Mouse (Mus musculus): ENCODE data around the gene Acad10. TPM values are rescaled to one million over a fixed set of nuclear protein-coding genes. Genes with fewer than 3 reads are reported as not detected.
A peak's percentile ranks its signal among the peaks of the same experiment; 100 is the strongest.
"Not testable (repeated sequence)": the region's sequence is repeated elsewhere in the genome, so short reads cannot be mapped to it uniquely, and the experiment has no call there.

Acad10 gene
- polyA plus RNA-seq, 1 experiment: 2.8 TPM

DNA sequence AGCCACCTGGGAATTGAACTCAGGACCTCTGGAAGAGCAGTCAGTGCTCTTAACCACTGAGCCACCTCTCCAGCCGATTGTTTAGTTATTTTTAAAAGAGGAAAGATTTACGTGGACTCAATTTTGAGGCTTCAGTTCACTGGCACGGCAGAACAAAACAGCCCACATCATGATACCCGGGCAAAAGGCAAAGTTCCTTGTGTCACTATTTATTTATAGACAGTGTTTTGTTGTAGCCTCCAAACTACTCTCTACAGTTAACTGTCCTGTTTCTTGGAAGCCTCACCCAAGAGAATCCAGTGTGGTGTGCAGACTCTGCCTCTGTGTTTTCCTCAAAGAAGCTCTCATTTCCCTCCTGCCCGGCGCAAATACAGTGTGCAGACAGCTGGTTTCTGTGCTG, 48.3 kb downstream of the Acad10 start:
- TF ChIP-seq POLR2A (IDR thresholded peaks at IDR 0.05; ENCODE audit: borderline replicate concordance, extremely low read depth, insufficient read depth, insufficient read length, poor library complexity, severe bottlenecking) (no peak), CTCF (IDR thresholded peaks at IDR 0.05; ENCODE audit: borderline replicate concordance, extremely low read depth, insufficient read depth, insufficient read length) (no peak)
- DNase-seq (ENCODE audit: low read depth): no peak

DNA sequence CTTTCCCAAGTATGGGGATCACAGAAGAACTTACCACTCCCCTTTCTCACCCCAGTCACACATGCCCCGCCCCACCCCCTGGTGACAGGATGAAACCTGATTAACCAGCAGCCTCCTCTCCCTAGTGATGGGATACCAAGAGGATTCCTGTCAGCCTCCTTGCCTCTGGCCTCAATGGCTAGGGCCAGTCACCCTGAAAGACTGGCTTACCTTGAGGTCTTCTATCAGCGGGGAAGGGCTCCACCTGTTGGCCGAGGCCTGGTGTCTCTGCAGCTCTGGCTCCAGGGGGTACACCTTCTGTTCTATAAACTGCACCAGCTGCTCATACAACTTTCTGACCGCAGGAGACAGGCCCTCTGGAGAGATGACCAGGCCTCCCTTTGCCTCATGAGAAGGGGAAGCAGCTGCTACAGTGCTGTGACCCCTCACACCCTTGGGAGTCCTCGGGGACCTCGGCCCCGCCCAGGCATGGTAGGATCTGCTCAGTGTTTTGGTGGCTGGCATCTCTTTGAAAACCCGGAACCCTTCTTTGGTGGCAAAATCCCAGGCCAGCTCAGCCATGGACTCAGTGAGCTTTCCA, 50.7 kb downstream of the Acad10 start:
- DNase-seq (ENCODE audit: low read depth): not testable (repeated sequence)

DNA sequence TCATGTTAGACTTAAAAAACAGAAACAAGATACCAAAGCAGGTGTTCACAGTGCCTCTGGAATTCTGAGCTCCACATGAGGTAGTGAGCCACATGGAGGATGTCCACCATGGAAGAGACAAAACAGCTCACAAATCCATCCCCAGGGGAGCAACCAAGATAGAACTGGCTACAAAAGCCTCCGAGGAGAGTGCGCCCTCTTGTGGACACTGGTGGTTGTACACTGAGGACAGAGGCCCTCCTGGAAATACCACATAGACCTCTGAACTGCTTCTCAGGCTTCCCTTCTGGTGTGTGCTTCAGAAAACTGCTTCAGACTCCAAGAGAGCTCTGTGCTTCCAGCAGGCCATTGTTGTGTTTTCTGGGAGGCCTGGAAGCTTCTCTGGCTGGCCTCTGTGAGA, 54.2 kb downstream of the Acad10 start:
- no peak for TF ChIP-seq POLR2A (IDR thresholded peaks at IDR 0.05; ENCODE audit: borderline replicate concordance, extremely low read depth, insufficient read depth, insufficient read length, poor library complexity, severe bottlenecking)
- peak; percentile 82 for TF ChIP-seq CTCF (IDR thresholded peaks at IDR 0.05; ENCODE audit: borderline replicate concordance, extremely low read depth, insufficient read depth, insufficient read length)
- peak; percentile 44 for DNase-seq (ENCODE audit: low read depth)

GRCm38 (mm10) chr5:121603815-121604214, 56.5 kb downstream of the Acad10 start:
- DNase-seq (ENCODE audit: low read depth): not testable (repeated sequence)

DNA sequence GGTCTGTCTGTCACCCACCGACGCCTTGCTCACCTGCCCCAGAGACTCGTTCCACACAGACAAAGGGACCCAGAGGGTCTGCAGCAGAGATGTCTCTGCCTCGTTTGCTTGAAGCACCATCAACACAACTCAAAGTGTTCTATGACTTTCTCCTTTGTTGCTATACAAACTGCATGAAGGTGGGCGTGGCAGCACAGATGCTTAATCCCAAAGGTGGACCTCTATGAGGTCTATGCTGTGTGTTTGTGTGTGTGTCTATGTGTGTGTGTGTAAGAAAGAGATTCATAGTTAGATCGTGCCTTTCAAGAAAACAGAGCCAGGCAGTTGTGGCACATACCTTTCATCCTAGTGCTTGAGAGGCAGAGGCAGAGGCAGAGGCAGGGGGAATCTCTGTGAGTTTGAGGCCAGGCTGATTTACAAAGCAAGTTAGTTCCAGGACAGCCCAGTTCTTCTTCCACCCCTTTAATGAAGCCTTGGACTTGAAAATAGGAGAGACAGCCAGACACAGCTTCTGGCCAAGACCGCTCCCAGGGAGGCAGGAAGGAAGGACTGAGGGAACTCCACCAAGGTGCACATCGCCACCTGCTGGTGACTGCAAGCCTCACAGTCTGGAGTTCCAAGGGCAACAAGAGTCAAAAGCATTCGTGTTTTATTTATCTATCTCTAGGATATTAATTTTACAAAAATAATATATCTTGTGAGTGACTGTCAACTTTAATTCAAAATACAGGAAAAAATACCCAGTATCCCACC, 58.6 kb downstream of the Acad10 start:
- peak; percentile 99 for TF ChIP-seq CTCF (IDR thresholded peaks at IDR 0.05; ENCODE audit: borderline replicate concordance, extremely low read depth, insufficient read depth, insufficient read length)
- TF ChIP-seq POLR2A (IDR thresholded peaks at IDR 0.05; ENCODE audit: borderline replicate concordance, extremely low read depth, insufficient read depth, insufficient read length, poor library complexity, severe bottlenecking): no peak
- peak; percentile 90 for DNase-seq (ENCODE audit: low read depth)

DNA sequence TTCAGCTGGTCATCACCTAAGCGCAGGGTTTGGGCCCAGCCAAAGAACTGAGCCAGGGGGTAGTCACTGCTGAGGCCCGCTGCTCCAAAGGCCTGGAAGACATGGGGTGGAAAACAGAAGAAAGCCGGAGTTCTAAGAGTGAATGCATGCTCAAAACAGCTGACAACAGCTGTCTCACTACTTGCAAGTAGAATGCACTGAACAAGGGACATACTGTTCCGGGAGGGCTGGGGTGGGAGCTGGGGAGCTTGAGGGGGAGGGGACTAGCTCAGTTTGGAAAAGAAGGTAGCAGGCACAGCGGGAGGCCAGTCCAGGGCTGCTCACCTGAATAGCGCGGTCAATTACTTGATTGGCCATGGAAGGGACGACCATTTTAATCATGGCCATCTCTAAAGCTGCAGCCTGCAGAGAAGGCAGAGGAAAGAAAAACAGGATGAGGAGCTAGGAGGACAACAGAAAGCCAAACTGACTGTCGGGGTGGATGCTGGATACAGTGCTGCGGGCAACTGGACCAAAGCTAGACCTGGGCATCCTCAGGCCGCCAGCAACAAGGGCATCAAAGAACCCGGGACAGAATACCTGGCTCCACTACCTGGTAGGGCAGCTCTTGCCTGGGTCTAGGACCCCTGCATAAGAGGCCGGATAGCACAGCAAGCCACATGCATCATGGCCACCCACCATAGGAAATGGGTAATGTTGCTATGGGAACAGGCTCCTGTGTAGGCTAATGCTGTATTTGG, 61.3 kb downstream of the Acad10 start:
- no peak for DNase-seq (ENCODE audit: low read depth)
- TF ChIP-seq POLR2A (IDR thresholded peaks at IDR 0.05; ENCODE audit: borderline replicate concordance, extremely low read depth, insufficient read depth, insufficient read length, poor library complexity, severe bottlenecking) (no peak), CTCF (IDR thresholded peaks at IDR 0.05; ENCODE audit: borderline replicate concordance, extremely low read depth, insufficient read depth, insufficient read length) (no peak)

DNA sequence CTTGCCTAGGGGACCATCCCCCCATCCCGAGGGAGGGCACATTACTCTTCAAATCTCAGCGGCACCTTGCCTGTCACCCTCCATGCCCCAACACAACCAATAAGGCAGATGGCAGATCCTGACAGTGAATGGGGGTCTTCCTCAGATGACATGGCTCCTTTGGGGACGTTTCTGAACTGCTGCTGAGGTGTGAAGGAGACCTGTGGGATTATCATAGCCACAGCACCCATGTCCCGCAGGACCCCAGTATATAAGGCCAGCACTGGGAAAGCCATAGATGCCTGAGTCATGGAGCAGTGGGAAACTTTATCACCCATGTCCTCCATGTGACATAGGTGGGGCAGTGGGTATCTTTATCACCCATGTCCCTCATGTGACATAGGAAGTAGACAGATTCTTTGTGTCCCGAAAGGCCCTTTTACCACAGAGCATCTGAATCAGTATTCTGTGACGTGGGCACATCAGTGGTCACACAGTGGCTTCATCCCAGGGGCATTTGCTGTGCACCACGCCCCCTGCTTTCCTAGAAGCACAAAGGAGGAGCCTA, 62.2 kb downstream of the Acad10 start:
- DNase-seq (ENCODE audit: low read depth): no peak
- TF ChIP-seq POLR2A (IDR thresholded peaks at IDR 0.05; ENCODE audit: borderline replicate concordance, extremely low read depth, insufficient read depth, insufficient read length, poor library complexity, severe bottlenecking): no peak
- no peak for TF ChIP-seq CTCF (IDR thresholded peaks at IDR 0.05; ENCODE audit: borderline replicate concordance, extremely low read depth, insufficient read depth, insufficient read length)

GRCm38 (mm10) chr5:121597332-121597731, 63.0 kb downstream of the Acad10 start:
- no peak for DNase-seq (ENCODE audit: low read depth)
- TF ChIP-seq POLR2A (IDR thresholded peaks at IDR 0.05; ENCODE audit: borderline replicate concordance, extremely low read depth, insufficient read depth, insufficient read length, poor library complexity, severe bottlenecking) (no peak), CTCF (IDR thresholded peaks at IDR 0.05; ENCODE audit: borderline replicate concordance, extremely low read depth, insufficient read depth, insufficient read length) (no peak)

DNA sequence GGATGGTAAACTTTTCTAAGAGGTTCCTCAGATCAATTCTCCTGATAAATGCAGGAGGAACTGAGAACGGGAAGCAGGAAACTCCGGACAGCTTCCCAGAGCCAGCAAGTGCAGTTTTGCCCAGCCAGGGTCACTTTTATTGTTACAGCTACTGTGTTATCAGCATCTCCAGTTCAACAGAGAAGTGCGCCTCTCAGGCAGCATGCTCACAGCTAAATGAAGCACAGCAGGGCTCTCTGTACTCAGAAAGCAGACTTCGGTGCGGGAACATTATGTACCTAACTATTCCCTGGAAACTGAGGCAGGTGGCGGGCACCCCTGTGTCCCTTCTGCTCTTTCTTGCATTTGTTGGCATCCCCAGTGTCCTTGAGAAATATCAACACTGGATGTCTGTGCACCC, 64.1 kb downstream of the Acad10 start:
- no peak for DNase-seq (ENCODE audit: low read depth)
- TF ChIP-seq CTCF (IDR thresholded peaks at IDR 0.05; ENCODE audit: borderline replicate concordance, extremely low read depth, insufficient read depth, insufficient read length) (no peak), POLR2A (IDR thresholded peaks at IDR 0.05; ENCODE audit: borderline replicate concordance, extremely low read depth, insufficient read depth, insufficient read length, poor library complexity, severe bottlenecking) (no peak)

DNA sequence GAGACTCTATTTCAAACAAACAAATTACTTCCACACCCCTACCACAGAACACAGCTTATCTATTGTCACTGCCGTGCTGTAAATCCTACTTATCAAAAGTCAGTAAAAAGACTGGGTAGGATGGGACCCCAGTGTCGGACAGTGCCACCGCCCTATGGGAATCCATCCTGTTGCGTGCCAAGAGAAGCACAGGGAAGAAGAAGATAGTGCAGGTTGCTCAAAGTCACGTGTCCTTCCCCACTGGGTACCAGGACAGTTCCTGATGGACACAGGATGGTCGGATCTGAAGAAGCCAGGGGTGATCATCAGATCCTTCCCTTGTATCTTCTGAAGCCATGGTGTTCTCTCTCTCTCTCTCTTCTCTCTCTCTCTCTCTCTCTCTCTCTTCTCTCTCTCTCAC, 64.6 kb downstream of the Acad10 start:
- no peak for DNase-seq (ENCODE audit: low read depth)
- TF ChIP-seq CTCF (IDR thresholded peaks at IDR 0.05; ENCODE audit: borderline replicate concordance, extremely low read depth, insufficient read depth, insufficient read length) (no peak), POLR2A (IDR thresholded peaks at IDR 0.05; ENCODE audit: borderline replicate concordance, extremely low read depth, insufficient read depth, insufficient read length, poor library complexity, severe bottlenecking) (no peak)

DNA sequence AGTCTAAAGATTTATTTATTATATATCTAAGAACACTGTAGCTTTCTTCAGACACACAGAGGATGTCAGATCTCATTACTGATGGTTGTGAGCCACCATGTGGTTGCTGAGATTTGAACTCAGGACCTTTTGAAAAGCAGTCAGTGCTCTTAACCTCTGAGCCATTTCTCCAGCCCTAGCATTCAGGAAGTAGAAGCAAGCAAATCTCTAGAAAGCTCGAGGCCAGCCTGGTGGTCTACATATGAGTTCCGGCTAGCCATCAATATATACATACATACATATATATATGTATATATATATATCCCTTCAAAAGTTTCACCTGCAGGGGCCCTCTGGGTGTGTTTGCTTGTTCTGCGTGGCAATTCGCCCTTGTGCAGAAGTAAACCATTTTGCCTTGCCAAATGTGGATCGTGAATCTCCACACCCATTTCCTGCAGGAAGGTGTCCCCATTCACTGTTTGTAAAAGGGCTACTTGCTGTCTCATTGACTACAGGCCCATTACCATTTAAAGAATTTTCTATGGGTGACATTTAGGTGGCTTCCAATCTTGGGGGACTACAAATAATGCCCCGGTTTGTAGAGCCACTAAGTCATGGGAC, 65.5 kb downstream of the Acad10 start:
- no peak for TF ChIP-seq POLR2A (IDR thresholded peaks at IDR 0.05; ENCODE audit: borderline replicate concordance, extremely low read depth, insufficient read depth, insufficient read length, poor library complexity, severe bottlenecking)
- TF ChIP-seq CTCF (IDR thresholded peaks at IDR 0.05; ENCODE audit: borderline replicate concordance, extremely low read depth, insufficient read depth, insufficient read length): no peak
- DNase-seq (ENCODE audit: low read depth): no peak

Data from brain, embryonic 14.5 days (tissue).